Mouse (Mus musculus) cerebellum, adult 18-20 months (tissue): Measurements from ENCODE around the gene Gpm6b.
A peak's percentile ranks its signal among the peaks of the same experiment; 100 is the strongest.

ENCODE experiments used
- DNase-seq, 2 experiments: peaks; one replicate each; pipeline ENCODE4 v3.0.0; 2021

The Gpm6b gene

DNA sequence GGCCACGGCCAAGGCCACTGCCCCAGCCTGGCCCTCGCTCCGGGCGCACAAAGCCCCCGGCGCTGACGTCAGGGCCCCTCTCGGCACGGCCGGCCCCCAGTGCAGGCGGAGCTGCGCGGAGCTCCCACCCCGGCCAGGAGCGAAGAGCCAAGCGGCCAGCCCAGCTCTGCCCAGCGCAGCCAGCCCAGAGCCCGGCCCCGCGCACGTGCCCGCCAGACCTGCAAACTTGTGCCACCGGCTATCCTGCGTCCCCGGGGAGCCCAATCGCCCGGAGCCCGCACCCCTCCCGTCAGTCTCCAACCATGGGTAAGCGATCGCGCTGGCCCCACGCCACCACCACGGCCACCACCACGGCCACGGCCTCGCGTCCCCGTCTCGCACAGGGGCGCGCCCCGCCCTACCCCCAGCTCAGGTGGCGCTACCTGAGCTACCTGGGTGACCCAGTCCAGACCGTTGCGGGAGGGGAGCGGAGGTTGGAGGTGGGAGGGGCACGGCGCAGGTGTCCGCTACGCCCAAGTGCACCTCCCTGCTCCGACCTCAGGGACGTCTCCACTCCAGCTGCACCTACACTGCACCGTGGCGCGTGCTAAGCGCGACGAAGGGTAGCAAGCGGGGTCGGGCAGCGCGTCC lies at the start of gene Gpm6b:
Gene Gpm6b, plus strand, starts transcription at position 81 of the 630 bp plus-strand sequence.
- peak; percentile 20 to 38 for DNase-seq

DNA sequence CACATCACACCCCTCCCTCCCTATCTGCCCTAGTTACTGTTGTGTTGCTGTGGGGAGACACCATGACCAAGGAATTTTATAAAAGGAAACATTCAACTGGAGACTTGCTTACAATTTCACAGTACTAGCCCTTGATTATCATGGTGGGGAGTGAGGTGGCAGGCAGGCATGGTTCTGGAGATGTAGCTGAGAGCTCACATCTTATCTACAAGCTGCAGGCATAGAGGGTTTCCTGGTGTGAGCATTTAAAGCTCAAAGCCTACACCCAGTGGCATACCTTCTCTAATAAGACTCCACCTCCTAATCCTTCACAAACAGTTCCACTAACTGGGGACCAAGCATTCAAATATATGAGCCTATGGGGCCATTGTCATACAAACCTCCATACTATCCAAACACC lies 42.4 kb upstream of the Gpm6b start:
- no peak for DNase-seq

DNA sequence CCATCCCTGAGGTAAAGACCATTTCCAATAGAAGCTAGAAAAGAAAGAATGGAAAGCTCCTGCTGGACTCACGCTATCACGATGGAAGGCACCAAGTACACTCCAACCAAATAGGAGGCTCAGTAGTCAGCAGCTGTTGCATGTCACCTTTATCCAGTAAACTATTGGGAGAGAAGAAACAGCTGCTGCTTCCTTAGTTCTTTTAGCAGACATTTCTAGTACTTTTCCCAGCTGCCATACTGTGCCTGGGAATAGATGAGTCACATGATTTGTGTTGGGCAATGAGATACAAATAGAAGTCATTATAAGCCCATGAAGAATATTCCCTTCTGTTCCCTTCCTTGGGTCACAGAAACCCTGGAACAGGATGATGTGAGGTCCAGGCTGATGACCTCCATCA lies 40.4 kb upstream of the Gpm6b start:
- no peak for DNase-seq

DNA sequence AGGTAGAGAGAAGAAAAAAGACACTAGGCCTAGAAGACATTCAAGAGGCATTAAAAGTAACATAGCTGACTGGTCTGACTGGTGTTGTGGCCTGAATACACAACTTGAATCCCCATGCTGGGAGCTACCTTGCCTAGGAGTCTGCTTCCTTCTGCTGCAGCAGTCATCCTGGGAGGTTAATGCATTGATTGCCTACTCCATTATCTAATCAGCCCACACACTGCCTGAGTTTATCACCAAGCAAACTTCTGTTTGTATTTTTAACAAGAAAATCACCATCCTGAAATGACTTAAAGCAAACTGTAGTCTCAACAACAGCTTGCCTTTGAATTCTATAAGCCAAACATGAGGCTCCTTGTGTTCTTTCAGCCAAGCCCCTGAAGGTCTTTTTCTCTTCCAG lies 38.9 kb upstream of the Gpm6b start:
- no peak for DNase-seq

DNA sequence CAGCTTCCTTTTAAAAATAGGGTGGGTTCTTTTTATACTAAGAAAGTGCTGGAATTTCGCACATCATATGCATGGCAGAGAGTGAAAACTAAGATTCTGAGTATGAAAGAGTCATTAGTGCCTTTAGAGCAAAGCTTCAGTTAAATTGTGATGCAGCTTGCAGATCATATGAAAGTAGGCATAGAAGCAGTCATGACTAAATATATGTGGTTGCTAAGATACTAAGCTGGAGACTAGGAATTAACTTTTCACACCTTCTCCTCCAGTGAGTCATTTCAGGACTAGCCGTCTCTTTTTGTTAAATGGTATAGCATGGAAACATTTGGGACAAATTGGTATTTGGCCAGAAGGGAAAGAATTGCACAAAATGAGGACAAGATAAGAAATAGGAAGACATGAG lies 24.1 kb upstream of the Gpm6b start:
- DNase-seq, result no peak

DNA sequence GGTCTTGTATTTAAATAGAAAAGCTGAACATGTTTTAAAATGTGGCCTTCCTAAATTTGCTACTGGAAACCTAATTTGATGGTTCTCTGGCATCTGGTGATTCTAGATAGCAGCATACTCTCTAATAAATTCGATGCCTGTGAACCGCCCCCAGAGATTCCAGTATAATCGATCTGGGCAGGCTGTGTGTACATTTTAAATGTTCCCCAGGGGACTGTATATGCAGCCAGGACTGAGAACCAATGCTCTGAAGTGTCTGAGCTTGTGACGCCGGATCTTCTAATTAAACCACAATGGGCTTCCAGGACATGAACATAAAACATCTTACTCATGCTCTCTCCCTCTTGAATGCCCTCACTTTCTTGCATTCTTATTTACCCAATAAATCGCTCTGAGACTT lies 22.5 kb upstream of the Gpm6b start:
- no peak for DNase-seq

DNA sequence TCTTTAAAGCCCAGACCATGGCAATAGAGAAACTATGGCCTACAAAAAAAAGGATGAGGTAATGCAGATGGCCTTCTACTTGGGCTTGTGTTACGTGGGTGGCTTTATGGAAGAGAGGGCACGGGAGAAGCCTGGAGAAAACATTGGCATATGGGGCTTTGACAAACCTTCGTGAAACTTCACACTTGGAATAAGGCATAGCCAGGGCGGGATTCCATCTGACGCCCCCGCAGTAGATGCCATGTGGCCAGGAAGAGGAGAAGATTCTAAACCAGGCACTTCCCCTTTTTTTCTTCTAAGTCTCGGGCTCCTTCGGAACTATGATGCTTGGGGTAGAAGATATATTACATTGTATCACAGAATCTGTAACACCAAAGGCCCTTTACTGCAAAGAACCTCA lies 22.0 kb upstream of the Gpm6b start:
- DNase-seq, result no peak

DNA sequence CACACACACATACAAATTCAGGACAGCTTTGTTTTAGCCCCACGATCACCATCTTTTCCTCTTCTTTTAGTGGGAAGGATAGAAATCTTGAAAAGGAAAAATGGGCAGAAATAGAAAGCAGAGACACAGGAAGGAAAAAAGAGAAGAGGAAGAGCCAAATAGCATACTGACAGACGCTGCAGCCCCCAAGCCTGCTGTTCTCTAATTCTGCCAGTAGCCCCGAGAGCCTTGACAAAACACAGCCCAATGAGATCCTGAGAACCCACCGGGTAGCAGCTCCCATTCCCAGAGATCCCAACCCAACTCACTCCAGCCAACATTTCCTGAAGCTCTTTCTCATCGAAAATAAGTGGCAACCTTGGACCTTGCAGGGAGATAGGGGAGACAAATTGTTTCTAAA lies 19.4 kb upstream of the Gpm6b start:
- no peak for DNase-seq

DNA sequence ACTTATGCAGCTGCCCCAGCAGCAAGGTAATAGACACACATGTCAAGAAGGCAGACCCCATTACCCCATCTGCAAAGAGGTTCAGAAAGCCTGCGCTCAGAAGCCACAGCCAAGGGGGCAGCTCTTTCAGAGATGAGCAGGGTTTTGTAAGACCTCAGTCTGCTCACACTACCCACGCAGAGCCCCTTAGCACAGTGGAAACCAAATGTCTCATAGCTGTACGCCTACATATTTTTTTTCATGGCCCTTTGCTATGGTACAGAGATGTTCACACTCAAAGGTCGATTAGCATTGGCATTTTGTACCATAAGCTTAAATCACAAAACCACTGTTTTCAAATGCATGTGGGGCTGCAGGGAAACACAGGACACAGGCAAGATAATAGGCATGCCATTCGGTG lies 11.9 kb upstream of the Gpm6b start:
- DNase-seq, result no peak

DNA sequence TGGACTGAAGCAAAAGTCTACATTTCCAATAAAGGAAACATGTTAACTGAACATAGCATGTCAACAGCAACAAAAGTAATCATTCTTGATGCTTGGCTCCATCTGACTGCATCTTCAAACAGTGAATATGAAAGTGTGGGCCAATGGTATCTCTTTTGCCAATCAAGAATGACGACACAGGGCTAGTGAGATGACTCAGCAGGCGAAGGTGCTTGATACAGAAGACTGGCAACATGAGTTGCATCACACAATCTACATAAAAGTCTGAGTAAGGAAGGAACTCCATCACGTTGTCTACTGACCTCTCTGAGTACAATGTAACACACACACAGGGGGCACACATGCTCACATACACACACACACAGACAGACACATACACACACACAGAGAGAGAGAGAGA lies 9.0 kb upstream of the Gpm6b start:
- DNase-seq, result no peak

DNA sequence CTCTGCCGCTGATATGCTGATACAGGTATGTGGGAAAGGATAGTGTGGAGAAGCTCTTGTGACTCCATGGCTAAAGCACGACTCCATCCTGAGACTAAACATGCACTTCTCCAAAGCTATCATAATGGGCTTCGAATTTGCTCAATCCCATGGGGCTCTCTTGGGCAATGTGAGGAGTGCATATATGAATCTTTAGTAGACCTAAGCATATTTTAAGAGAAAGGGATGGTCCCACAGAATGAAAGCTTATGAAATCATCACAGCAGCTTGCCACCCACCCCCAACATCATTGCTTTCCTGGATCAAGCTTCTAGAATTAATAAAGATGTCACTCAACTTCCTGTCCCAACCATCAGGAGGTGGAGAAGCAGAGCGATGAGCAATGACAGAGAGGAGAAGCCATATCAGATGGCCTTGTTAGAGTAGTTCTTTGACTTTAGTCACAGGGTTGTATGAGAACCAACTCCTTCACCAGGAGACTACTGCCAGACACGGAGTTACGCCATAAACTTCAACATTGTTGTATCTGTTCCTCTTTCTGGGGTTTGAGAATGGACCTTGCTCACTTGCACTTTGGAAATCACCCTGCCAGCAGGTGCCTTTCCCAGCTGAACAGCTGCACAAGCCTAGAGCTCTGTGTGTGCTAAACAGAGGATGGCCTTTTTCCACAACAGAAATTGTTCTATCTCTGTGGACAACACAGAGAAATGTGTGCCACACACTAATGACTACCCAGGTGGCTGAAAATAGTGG lies 8.0 kb upstream of the Gpm6b start:
- no peak for DNase-seq

DNA sequence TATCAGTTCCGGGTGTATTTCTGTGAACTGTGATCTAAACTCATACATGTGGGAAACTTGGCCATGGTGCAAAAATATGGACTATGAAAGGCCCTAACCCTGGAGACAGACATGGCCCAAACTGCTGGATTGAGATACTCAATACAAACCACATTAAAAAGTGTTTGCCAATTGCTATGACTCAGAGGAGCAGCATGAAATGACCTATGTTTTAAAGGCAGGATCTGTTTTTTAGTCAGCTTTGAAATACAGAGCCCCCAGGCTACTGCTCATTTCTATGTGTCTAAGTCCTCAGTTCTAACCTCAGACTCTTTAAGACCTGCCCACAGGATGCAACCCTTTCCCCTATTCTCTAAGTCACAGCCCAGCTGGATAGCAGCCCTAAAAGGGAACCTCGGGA lies 2.6 kb upstream of the Gpm6b start:
- no peak for DNase-seq

DNA sequence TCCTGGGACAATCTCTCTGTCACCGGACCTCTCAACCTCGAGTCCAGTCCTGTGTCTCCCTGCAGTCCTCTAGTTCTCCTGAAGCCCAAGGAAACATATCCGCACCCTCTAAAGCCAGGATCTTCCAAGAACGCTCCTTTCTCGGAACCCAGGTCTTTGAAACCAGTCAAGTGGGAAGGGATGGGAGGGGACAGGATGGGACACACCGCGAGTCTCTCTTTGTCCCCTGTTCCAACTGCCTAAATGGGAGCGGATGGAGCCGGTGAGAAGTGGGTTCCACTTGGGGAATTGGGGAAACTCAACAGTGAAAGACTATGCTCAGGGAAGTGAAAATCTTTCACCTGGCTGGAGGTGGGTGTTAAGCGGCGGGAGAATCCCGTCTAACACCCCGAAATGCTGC lies 809 bp downstream of the Gpm6b start:
- DNase-seq, result peak in 1 of 2 experiments; percentile 2

DNA sequence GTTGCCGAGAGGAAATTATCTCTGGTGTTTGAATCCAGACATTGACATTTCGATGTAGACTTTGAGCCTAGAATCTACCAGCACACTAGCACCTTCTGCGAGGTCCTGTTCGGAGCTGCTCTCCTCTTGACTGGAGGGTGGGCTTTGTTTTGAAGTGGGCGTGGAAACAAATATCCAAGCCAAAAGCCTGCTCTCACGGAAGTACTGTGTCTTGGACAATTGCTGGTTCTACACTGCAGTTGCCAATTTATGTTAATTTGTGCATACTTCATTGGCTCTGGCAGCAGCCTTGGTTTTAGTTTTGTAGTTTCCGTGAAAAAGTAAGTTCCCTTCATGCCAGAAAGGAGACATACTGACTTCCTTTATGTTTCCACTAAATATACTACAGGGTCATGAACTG lies 2.0 kb downstream of the Gpm6b start:
- DNase-seq, result no peak

DNA sequence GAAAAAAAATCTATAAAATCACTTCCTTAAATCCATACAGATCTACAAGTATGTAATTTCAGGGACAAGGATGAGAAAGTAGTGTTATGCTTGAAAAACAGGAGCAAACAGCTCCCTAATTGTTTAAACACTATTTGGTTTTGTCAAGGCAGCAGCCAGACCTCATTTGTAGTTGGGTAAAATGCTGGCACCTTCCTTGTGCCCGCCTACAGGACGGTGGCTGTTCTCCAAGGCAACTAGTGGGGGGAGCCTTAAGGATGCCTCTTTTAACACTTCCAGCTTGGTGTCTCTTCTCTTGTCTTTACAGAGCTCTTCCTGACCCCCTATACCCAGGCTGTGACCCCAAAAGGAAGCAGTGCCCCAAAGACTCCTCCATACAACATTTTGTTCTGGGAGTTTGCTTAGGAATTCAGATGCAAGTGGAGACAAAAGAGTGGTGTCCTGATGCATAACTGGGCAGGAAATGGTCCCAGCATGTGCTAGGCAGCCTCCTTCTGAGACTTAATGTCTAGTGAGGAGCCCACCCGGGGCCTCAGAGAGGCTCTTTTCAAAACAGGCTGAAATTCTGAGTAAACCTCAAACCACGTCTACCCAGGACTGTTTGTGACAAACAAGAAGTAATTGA lies 4.7 kb downstream of the Gpm6b start:
- DNase-seq, result no peak

DNA sequence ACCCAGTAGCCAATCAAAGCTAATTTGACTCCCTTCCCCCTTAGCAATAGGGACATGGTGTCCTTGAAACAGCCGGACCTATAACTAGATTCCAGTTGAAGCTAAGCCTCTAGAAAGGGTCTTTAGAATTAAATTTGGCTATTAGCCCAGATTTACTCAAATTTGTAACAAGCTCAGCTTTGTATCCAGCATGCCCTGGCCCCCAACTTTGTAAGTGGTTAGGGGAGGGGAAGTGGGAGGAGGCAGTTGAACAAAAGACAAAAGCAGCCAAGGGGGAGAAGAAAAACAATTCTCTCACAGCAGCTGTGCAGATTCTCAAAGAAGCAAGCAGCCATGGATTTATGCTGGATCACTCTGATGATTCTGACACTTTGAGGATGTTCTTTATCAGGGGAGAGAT lies 32.8 kb downstream of the Gpm6b start:
- DNase-seq, result no peak

DNA sequence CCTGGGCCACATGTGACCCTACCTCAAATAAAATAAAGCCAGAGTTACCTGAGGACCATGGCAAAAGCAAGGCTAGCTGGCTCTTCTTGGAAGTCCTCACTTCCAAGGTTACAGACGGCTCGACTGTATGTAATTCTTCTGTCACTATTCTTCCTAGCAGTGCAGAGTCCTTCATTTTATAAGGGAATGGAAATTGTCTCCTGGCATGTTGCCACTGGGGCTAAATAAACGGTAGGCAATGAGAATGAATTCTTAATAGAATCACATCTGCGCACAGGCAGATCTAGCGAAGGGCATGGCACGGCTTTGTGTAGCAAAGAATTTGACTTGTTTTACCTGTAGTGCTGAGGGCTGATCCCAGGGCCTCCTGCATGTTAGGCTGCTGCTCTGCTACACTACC lies 33.9 kb downstream of the Gpm6b start:
- DNase-seq, result no peak

DNA sequence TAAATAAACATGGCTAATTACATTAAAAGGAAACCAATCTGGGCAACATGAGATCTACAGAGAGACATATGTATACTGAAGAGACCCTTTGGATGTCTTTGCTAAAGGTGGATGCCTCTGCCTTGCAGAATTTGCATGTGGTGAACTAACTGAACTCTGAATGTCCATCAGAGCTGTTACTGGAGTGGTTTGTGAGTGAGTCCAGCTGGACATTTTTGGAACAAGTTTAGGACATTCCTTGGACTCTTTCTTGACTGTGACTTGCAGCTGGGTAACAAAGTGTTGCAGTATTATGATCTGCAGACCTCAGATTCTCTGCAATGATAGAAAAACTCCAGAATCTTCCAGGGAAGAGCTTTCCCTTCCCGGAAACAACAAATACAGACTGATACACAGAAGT lies 41.1 kb downstream of the Gpm6b start:
- DNase-seq, result no peak

DNA sequence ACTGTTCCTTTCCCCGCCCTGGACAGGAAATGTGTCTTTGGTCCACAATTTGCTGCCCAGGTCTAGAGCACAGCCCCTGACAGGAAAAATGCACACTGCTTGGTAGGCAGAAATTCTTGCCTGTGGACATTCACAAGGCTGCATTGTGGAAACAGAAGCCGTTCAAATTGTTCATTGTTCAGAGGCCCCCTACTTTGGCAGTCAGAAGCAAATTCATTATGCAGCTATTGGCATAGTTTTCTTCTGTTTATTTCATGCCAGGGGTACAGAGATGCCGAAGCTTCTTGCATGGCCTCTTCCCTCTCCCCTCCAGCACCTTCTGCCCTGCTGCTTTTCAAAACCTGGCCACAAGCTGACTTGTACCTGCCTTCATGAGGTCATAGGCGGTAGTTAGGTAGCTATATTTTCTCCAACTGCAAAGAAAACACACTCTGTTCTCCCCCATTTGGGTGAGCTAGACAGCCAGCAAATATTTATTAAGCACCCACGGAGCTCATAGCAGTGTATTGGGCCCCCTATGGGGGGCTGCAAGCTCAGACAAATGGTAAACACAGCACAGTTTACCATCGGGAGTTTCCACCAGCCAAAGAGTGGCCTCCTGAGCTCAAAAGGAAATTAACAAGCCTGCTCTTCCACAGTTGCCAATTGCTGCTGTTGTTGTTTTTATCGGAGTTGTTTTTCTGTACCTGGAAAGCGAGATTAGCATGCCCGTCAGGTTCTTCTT lies 48.2 kb downstream of the Gpm6b start:
- peak; percentile 13 to 15 for DNase-seq

DNA sequence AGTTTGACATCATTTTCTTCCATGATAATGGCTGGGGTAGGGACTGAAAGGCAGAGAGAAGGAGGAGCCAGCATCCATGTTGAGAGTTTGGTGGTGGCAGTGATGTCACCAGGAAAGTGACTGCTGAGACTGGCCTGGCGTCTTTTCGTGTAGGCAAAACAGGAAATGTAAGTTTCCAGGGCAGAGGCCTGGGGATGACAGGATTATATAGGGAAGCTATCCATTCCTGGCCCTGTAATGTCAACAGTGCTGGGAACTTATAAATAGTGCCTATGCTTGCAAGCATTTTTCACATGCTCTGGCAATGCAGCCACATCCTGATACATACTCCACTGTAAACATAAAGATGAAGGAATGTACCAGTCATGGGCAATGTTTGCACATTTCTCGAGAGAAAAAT lies 52.6 kb downstream of the Gpm6b start:
- no peak for DNase-seq

DNA sequence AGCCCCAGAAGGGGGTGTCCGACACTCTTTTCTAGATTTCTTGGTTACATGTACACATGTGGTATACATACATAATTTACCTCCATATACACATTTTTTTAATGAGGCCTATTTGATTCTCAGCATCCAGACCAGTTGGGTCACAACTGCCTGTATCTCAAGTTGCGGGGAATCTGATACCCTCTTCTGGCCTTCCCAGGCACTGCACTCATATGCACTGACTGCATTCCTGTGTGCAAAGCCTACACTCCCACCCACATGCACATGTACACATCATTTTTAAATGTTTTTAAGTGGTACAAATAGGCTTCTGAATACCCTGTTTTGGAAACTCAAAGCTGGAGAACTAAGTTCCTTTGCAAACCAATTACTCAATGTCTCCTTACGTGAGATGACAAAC lies 54.8 kb downstream of the Gpm6b start:
- no peak for DNase-seq

DNA sequence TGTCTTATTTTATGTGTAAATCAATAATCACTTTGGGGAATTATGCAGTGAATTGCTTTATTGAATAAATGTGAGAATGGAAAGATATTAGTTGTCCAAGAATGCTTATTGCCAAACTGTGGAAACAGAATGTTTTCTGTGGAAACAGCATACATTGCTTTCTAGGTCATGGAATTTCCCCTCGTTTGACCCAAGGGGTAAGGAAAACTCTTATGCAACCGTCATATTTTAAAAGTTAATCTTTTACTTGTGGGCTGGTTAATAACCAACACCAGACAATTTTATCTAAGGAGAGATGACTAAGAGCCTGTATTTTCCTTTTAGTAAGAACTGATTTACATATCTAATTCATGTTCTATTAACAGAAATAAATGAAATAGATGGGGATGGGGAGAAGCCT lies 64.1 kb downstream of the Gpm6b start:
- no peak for DNase-seq

DNA sequence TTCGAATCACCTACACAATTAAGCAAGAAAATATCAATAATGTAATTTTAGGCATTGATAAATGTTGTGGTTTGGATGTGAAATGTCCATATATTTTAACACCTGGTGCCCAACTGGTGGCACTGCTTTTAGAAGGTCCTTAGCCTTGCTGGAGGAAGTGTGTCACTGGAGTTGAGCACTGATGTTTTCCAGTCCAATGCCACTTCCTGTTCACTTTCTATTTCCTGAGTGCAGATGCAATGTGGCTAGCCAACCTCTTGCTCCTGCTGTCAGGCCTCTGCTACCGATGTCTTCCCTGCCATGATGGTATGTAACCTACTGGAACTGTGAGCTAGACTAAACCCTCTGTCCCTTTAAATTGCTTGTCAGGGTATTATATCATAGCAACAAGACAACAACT lies 65.6 kb downstream of the Gpm6b start:
- no peak for DNase-seq
